Mouse (Mus musculus): ENCODE data around the gene Prdx6. TPM values are rescaled to one million over a fixed set of nuclear protein-coding genes. Genes with fewer than 3 reads are reported as not detected.

The Prdx6 gene
- total RNA-seq, 2 experiments from 2014 or later: 292 to 334 TPM

Other genes with a start within 250 kb of the Prdx6 start
- 4.8 and 7.1 TPM in 2 replicates for gene Zbtb37, start 216.4 kb downstream of the Prdx6 start, total RNA-seq (2015)
- 3.6 and 6.4 TPM in 2 replicates for gene Zbtb37, start 216.4 kb downstream of the Prdx6 start, total RNA-seq (2017)
- 38.7 and 40.5 TPM in 2 replicates for gene Dars2, start 180.6 kb downstream of the Prdx6 start, total RNA-seq (2015)
- gene Dars2, start 180.6 kb downstream of the Prdx6 start, total RNA-seq (2017): 35.8 and 43.6 TPM in 2 replicates
- 38.1 and 41.3 TPM in 2 replicates for gene Cenpl, start 180.5 kb downstream of the Prdx6 start, total RNA-seq (2015)
- 7.3 and 8.3 TPM in 2 replicates for gene Cenpl, start 180.5 kb downstream of the Prdx6 start, total RNA-seq (2017)
- gene Klhl20, start 119.7 kb downstream of the Prdx6 start, total RNA-seq (2015): 25.4 and 31.6 TPM in 2 replicates
- 14.2 and 19.9 TPM in 2 replicates for gene Klhl20, start 119.7 kb downstream of the Prdx6 start, total RNA-seq (2017)
- not detected in 2 replicates for gene Ankrd45, start 108.5 kb downstream of the Prdx6 start, total RNA-seq (2015)
- gene Ankrd45, start 108.5 kb downstream of the Prdx6 start, total RNA-seq (2017): not detected in 2 replicates
- gene Tex50, start 91.9 kb downstream of the Prdx6 start, total RNA-seq (2015): not detected in 2 replicates
- not detected in 2 replicates for gene Tex50, start 91.9 kb downstream of the Prdx6 start, total RNA-seq (2017)
- gene Tnfsf4, start 144.2 kb upstream of the Prdx6 start, total RNA-seq (2015): 0.15 and 0.59 TPM in 2 replicates
- 0.30 TPM in 1 of 2 replicates, not detected in the other for gene Tnfsf4, start 144.2 kb upstream of the Prdx6 start, total RNA-seq (2017)
- gene Tnfsf18, start 243.4 kb upstream of the Prdx6 start, total RNA-seq (2015): not detected in 2 replicates
- gene Tnfsf18, start 243.4 kb upstream of the Prdx6 start, total RNA-seq (2017): not detected in 2 replicates

All from megakaryocyte progenitor cell, adult 5-6 weeks (primary cell).